Mouse (Mus musculus): ENCODE measurements at regions not wholly inside any gene's neighbourhood (a gene's known extent, or its start where the extent isn't known, plus 50 kb on each side); places are given as distances from the start of the nearest gene placed in this dataset.
A peak's percentile ranks its signal among the peaks of the same experiment; 100 is the strongest.

DNA sequence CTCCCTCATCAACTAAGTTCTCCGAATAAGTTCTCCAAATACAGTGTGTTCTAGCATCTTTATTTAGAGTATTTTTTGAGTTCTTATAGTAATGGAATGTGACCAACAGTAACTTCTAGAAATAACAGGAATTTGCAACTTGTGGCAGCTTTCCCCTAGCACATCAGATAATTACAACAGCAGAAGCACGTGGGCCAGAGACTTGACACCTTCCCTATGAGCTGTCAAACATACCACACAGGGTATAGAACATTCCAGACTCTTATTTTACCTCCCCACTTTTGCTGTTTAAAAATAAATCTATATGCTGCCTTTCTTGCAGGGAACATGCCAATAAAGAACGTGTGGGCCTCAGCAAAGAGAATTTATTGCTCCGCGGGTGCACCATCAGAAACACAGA lies 77.4 kb upstream of the Commd8 start:
- H3K4me1 ChIP-seq (replicated peaks; ENCODE audit: low read depth, low read length), result no peaks in the 10 kb centered on the region
- peaks cover 62% of the 10 kb centered on the region for H3K36me3 ChIP-seq (ENCODE audit: insufficient read depth, low read length)
- H3K27me3 ChIP-seq (ENCODE audit: insufficient read depth, low read length), result no peaks in the 10 kb centered on the region
- TF ChIP-seq POU5F1 (IDR thresholded peaks at IDR 0.05; ENCODE audit: borderline replicate concordance, low read length), result no peak
- no peak for TF ChIP-seq CTCF (conservative IDR thresholded peaks at IDR 0.05; ENCODE audit: low read length)
- no peak for TF ChIP-seq NANOG (IDR thresholded peaks at IDR 0.05; ENCODE audit: borderline replicate concordance, low read length)
- no peak overlapping the region for H3K4me3 ChIP-seq (replicated peaks; ENCODE audit: low read length)
- H3K9me3 ChIP-seq (ENCODE audit: low read length), result no peaks in the 10 kb centered on the region

DNA sequence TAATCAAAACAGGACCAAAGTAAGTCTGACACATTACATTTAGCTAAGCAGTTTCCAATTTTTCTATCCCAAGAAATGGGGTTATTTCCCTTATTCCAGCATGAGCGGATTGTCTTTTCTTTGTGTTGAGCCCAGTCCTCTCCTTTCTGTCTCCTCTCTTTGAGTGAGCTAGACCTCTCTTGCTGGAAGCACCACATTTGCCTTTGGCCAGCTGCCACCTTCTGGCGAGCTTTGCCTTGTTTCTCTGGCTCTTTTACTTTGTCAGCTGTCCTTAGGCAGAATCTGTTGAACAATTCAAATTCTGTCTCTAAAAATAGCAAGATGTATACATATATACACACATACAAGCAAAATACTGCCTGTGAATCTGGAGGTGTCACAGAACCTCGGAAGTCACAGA lies 76.1 kb upstream of the Commd8 start:
- no peak for TF ChIP-seq POU5F1 (IDR thresholded peaks at IDR 0.05; ENCODE audit: borderline replicate concordance, low read length)
- no peak for TF ChIP-seq NANOG (IDR thresholded peaks at IDR 0.05; ENCODE audit: borderline replicate concordance, low read length)
- TF ChIP-seq CTCF (conservative IDR thresholded peaks at IDR 0.05; ENCODE audit: low read length), result no peak
- peaks cover 63% of the 10 kb centered on the region for H3K36me3 ChIP-seq (ENCODE audit: insufficient read depth, low read length)
- no peaks in the 10 kb centered on the region for H3K27me3 ChIP-seq (ENCODE audit: insufficient read depth, low read length)
- H3K4me3 ChIP-seq (replicated peaks; ENCODE audit: low read length), result no peak overlapping the region
- no peaks in the 10 kb centered on the region for H3K9me3 ChIP-seq (ENCODE audit: low read length)
- H3K4me1 ChIP-seq (replicated peaks; ENCODE audit: low read depth, low read length), result no peaks in the 10 kb centered on the region

DNA sequence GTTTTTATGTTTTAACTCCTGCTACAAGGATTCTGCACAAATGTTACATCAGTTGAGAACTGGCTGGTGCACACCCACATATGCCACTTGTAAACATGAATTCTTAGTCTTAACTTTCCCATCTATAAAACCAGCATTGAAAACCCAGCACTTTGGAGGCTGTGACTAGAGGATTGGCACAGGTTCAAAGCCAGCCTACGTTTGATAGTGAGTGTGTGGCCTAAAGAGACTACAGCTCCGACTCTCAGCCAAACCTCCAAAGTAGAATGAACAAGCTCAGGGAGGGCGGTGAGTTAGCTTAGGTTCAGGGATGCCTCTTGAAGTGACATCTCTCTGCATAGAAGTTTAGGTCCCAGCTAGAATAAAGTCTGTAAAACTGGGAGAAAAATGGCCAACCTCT lies 75.0 kb upstream of the Commd8 start:
- Histone ChIP-seq H3K9me3 (ENCODE audit: low read length) (no peaks in the 10 kb centered on the region), H3K36me3 (ENCODE audit: insufficient read depth, low read length) (peaks cover 54% of the 10 kb centered on the region), H3K4me3 (replicated peaks; ENCODE audit: low read length) (no peak overlapping the region), H3K4me1 (replicated peaks; ENCODE audit: low read depth, low read length) (no peaks in the 10 kb centered on the region), H3K27me3 (ENCODE audit: insufficient read depth, low read length) (no peaks in the 10 kb centered on the region)
- no peak for TF ChIP-seq CTCF (conservative IDR thresholded peaks at IDR 0.05; ENCODE audit: low read length)
- TF ChIP-seq NANOG (IDR thresholded peaks at IDR 0.05; ENCODE audit: borderline replicate concordance, low read length), result no peak
- TF ChIP-seq POU5F1 (IDR thresholded peaks at IDR 0.05; ENCODE audit: borderline replicate concordance, low read length), result no peak

DNA sequence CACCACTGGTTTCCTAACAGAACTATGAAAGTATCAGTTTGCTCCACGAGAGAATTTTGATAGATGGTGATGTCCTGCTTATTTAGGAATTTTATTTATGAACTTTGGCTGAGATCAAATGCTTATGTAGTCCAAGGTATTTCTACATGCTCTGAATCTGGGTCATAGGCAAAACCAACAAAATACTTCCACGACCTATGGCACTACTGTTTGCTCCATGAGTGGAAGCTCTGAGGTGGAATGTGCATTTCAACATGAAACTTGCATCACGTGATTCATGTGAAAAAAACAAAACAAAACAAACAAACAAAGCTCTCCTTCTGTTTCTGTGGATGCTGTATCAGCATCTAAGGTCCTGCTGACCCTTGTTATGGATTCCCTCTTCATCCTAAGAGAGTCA lies 73.5 kb upstream of the Commd8 start:
- TF ChIP-seq POU5F1 (IDR thresholded peaks at IDR 0.05; ENCODE audit: borderline replicate concordance, low read length) (no peak), NANOG (IDR thresholded peaks at IDR 0.05; ENCODE audit: borderline replicate concordance, low read length) (no peak), CTCF (conservative IDR thresholded peaks at IDR 0.05; ENCODE audit: low read length) (no peak)
- no peaks in the 10 kb centered on the region; the same call in 1 of the 2 replicates for H3K9me3 ChIP-seq (ENCODE audit: low read length)
- no peaks in the 10 kb centered on the region for H3K27me3 ChIP-seq (ENCODE audit: insufficient read depth, low read length)
- H3K36me3 ChIP-seq (ENCODE audit: insufficient read depth, low read length), result peaks cover 39% of the 10 kb centered on the region
- no peak overlapping the region for H3K4me3 ChIP-seq (replicated peaks; ENCODE audit: low read length)
- no peaks in the 10 kb centered on the region for H3K4me1 ChIP-seq (replicated peaks; ENCODE audit: low read depth, low read length)

DNA sequence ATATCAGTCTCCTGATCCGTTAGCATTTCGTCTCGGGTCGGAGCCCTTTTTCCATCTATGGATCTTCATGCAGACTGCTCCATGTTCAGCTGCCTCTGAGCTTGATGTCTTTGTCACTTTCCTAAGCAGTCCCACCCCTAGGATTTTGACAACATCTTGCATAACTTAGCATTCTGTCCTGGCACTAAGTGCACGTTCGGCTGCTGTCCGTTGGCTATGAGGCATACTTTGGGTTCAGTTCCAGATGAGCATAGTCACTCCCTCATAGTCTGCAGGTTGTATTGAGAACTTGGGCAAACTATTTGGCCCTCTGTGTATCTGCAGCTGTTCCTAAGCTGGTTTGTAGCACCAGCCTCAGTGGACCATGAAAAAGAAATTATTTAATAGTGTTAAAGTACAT lies 72.3 kb upstream of the Commd8 start:
- H3K9me3 ChIP-seq (ENCODE audit: low read length), result peaks cover 3% of the 10 kb centered on the region; the same call in 1 of the 2 replicates
- no peak overlapping the region for H3K4me3 ChIP-seq (replicated peaks; ENCODE audit: low read length)
- H3K27me3 ChIP-seq (ENCODE audit: insufficient read depth, low read length), result no peaks in the 10 kb centered on the region
- TF ChIP-seq CTCF (conservative IDR thresholded peaks at IDR 0.05; ENCODE audit: low read length) (no peak), POU5F1 (IDR thresholded peaks at IDR 0.05; ENCODE audit: borderline replicate concordance, low read length) (no peak), NANOG (IDR thresholded peaks at IDR 0.05; ENCODE audit: borderline replicate concordance, low read length) (no peak)
- peaks cover 31% of the 10 kb centered on the region for H3K36me3 ChIP-seq (ENCODE audit: insufficient read depth, low read length)
- no peaks in the 10 kb centered on the region for H3K4me1 ChIP-seq (replicated peaks; ENCODE audit: low read depth, low read length)

DNA sequence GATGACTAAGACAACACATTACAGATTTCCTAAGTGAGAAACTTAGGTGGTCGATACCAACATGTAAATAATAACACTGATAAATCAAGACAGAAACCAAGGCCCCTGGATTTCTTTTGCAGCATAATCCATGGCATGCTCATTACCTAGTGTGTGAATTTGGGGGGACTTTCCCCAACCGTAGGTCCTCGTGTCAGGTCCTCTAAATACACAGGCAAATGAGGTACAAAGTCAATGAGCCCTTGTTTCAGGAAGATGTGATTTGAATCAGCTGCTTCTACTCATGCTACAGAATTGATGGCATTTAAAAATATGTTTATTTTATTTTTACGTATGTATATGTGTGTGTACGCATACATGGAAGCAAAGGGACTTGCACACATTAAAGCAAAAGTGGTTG lies 59.0 kb upstream of the Commd8 start:
- no peak overlapping the region for H3K4me3 ChIP-seq (replicated peaks; ENCODE audit: low read length)
- H3K4me1 ChIP-seq (replicated peaks; ENCODE audit: low read depth, low read length), result peaks cover 22% of the 10 kb centered on the region
- no peaks in the 10 kb centered on the region for H3K27me3 ChIP-seq (ENCODE audit: insufficient read depth, low read length)
- H3K9me3 ChIP-seq (ENCODE audit: low read length), result no peaks in the 10 kb centered on the region
- H3K36me3 ChIP-seq (ENCODE audit: insufficient read depth, low read length), result peaks cover 7% of the 10 kb centered on the region; the same call in 1 of the 2 replicates
- TF ChIP-seq CTCF (conservative IDR thresholded peaks at IDR 0.05; ENCODE audit: low read length), result no peak
- TF ChIP-seq POU5F1 (IDR thresholded peaks at IDR 0.05; ENCODE audit: borderline replicate concordance, low read length), result no peak
- TF ChIP-seq NANOG (IDR thresholded peaks at IDR 0.05; ENCODE audit: borderline replicate concordance, low read length), result no peak

DNA sequence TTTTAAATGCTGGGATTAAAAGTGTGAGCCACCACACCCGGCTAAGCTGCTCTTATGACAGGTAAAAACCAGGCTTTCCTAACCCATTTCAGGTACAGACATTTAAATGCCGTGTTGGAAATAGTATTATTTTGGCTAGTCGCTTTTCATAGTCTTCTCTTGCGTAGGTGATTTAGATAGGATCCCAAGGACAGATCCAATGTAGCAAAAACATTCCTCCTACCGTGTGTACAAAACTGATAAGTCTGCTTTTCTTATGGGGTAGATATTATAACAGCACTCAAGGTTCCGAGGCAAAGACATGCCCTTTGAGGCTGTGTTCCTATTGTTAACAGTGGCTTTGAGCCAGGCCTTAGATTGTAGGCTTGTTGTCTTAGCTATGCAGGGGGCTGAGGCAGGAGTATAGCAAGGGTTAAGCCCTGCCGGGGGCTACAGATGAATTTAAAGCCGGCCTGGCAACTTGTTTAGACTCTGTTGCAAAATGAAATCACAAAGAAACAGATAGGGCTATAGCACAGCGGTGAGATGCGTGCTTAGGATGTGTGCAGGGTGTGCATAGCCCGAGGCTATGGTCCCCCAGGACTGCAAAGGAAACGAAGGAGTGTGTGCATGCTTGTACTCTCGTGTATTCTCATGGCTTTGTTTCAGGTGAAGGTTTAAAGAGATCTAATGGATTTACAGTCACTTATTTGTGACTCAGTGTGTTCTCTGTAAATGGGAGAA lies 57.7 kb upstream of the Commd8 start:
- TF ChIP-seq NANOG (IDR thresholded peaks at IDR 0.05; ENCODE audit: borderline replicate concordance, low read length) (no peak), POU5F1 (IDR thresholded peaks at IDR 0.05; ENCODE audit: borderline replicate concordance, low read length) (no peak)
- Histone ChIP-seq H3K9me3 (ENCODE audit: low read length) (no peaks in the 10 kb centered on the region), H3K27me3 (ENCODE audit: insufficient read depth, low read length) (no peaks in the 10 kb centered on the region), H3K36me3 (ENCODE audit: insufficient read depth, low read length) (peaks cover 7% of the 10 kb centered on the region; the same call in 1 of the 2 replicates), H3K4me1 (replicated peaks; ENCODE audit: low read depth, low read length) (peaks cover 22% of the 10 kb centered on the region), H3K4me3 (replicated peaks; ENCODE audit: low read length) (0 out of 2 replicates have a peak overlapping the region, but pooled peaks have one; percentile 17)

DNA sequence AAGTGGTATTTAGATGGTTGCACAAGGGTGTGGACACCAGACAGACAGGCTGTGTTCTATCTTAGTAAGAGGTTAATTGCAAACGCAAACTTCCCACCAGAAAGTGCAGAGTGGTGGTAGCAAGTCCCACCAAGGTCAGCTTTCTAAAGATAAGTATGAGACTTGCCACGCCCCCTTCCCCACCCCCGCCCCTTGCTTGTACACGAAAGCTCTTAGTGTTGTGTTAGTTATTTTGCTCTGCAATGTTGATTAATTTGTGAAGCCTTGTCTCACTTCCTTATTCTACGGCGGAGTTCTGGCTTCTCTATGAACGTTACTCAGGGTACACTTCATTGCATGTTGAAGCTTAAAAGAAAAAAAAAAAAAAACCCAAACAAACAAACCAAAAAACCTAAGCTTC lies 57.1 kb upstream of the Commd8 start:
- peaks cover 5% of the 10 kb centered on the region; the same call in 1 of the 2 replicates for H3K36me3 ChIP-seq (ENCODE audit: insufficient read depth, low read length)
- peaks cover 22% of the 10 kb centered on the region for H3K4me1 ChIP-seq (replicated peaks; ENCODE audit: low read depth, low read length)
- 0 out of 2 replicates have a peak overlapping the region, but pooled peaks have one; percentile 35 for H3K4me3 ChIP-seq (replicated peaks; ENCODE audit: low read length)
- TF ChIP-seq POU5F1 (IDR thresholded peaks at IDR 0.05; ENCODE audit: borderline replicate concordance, low read length) (no peak), CTCF (conservative IDR thresholded peaks at IDR 0.05; ENCODE audit: low read length) (no peak), NANOG (IDR thresholded peaks at IDR 0.05; ENCODE audit: borderline replicate concordance, low read length) (no peak)
- no peaks in the 10 kb centered on the region for H3K9me3 ChIP-seq (ENCODE audit: low read length)
- H3K27me3 ChIP-seq (ENCODE audit: insufficient read depth, low read length), result no peaks in the 10 kb centered on the region
